Mouse (Mus musculus): ENCODE data around the gene Slc35f2. TPM values are rescaled to one million over a fixed set of nuclear protein-coding genes. Genes with fewer than 3 reads are reported as not detected.

The Slc35f2 gene
- total and polyA plus RNA-seq, 3 experiments, result 0.33 TPM; not detected in 2

DNA sequence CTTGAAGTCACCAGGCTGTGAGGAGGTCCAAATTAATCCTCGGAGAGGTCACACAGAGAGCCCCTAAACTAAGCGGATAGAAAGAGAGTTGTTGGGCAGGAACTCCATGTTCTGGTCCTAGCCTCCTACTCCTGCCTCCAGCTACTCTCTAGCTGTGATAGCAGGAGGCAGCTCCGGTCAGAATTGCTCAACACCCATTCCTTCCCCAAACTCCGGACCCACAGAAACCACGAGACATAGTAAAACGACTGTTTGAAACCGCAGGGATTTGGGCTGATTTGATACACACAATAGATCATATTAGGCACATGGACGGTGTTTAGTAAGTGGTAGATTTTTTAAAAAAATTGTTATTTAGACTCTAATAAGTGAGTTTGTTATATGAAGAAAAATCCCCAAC is 6.6 kb upstream of the Slc35f2 start:
- DNase-seq (ENCODE audit: low spot score), result no peak

DNA sequence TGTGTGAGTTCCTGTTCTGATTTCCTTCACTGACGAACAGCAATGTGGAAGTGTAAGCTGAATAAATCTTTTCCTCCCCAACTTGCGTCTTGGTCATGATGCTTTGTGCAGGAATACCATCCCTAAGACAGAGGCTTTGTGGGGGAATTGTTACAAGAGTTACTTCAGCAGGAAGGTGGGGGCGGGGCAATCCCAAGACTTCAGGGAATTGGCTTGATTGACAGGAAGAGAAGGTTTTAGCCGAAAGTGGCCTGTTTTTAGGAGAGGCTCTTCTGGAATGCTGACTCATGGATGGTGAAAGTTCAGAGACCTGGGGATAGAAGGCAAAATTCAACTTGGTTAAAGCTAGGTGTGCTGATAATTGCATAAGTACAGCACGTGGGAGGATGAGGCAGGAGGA is 2.9 kb upstream of the Slc35f2 start:
- Histone ChIP-seq H3K4me1 (ENCODE audit: insufficient read depth, low read depth, low read length) (no peaks in the 10 kb centered on the region), H3K36me3 (replicated peaks) (no peaks in the 10 kb centered on the region), H3K27me3 (ENCODE audit: insufficient read depth, low read length) (peaks cover 18% of the 10 kb centered on the region), H3K4me3 (ENCODE audit: low read depth, low read length) (no peak overlapping the region), H3K9me3 (replicated peaks) (no peaks in the 10 kb centered on the region)
- ATAC-seq (ENCODE audit: extremely low read depth, insufficient number of reproducible peaks, low FRiP score, poor library complexity, severe bottlenecking), result no peak
- DNase-seq (ENCODE audit: low spot score), result no peak
- TF ChIP-seq GATA2 (IDR thresholded peaks at IDR 0.05; ENCODE audit: borderline replicate concordance, low read depth, low read length) (no peak), POLR2AphosphoS5 (IDR thresholded peaks at IDR 0.05; ENCODE audit: insufficient replicate concordance, low read depth, low read length) (no peak), GATA1 (IDR thresholded peaks at IDR 0.05; ENCODE audit: borderline replicate concordance, low read length) (no peak), CTCF (IDR thresholded peaks at IDR 0.05; ENCODE audit: low read depth, low read length) (no peak), TAL1 (conservative IDR thresholded peaks at IDR 0.05; ENCODE audit: low read depth, low read length) (no peak)

More for the DNA sequence above, 6.6 kb upstream of the Slc35f2 start:
- no peaks in the 10 kb centered on the region for H3K4me1 ChIP-seq (ENCODE audit: insufficient read depth, low read depth, low read length)
- H3K27me3 ChIP-seq (ENCODE audit: insufficient read depth, low read length), result no peaks in the 10 kb centered on the region
- H3K9me3 ChIP-seq (replicated peaks), result no peaks in the 10 kb centered on the region
- no peak for ATAC-seq (ENCODE audit: extremely low read depth, insufficient number of reproducible peaks, low FRiP score, poor library complexity, severe bottlenecking)
- no peak overlapping the region for H3K4me3 ChIP-seq (ENCODE audit: low read depth, low read length)
- TF ChIP-seq GATA1 (IDR thresholded peaks at IDR 0.05; ENCODE audit: borderline replicate concordance, low read length) (no peak), GATA2 (IDR thresholded peaks at IDR 0.05; ENCODE audit: borderline replicate concordance, low read depth, low read length) (no peak), CTCF (IDR thresholded peaks at IDR 0.05; ENCODE audit: low read depth, low read length) (no peak), TAL1 (conservative IDR thresholded peaks at IDR 0.05; ENCODE audit: low read depth, low read length) (no peak), POLR2AphosphoS5 (IDR thresholded peaks at IDR 0.05; ENCODE audit: insufficient replicate concordance, low read depth, low read length) (no peak)
- H3K36me3 ChIP-seq (replicated peaks), result no peaks in the 10 kb centered on the region

DNA sequence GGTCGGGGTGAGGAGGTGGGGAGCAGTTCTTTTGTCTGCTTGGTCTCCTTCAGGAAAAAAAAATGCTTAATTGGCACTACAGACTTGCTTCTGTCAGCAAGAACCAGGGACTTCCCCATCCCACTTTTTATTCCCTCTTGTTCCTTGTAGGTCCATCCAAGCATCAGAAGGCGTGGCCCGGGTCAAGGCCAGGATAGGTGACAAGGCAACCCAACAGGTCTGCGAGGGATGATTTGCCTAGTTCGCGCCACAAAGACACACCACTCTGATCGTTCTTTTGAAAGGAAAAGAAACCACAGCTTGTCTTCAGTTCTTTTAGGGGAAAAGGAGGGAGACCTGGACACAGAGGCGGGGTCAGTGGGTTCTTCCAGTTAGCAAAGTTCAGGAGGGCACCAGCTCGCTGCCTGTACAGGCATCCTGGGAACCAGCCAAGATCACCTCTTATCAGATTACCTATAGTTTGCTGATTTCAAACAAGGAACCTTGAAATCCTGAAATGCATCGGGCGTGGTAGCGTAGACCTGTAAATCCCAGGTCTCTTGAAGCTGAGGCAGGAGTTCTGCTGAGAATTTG is 481 bp upstream of the Slc35f2 start:
- Histone ChIP-seq H3K27me3 (ENCODE audit: insufficient read depth, low read length) (peaks cover 18% of the 10 kb centered on the region), H3K4me1 (ENCODE audit: insufficient read depth, low read depth, low read length) (no peaks in the 10 kb centered on the region), H3K4me3 (ENCODE audit: low read depth, low read length) (no peak overlapping the region), H3K9me3 (replicated peaks) (no peaks in the 10 kb centered on the region), H3K36me3 (replicated peaks) (no peaks in the 10 kb centered on the region)
- DNase-seq (ENCODE audit: low spot score), result no peak
- no peak for ATAC-seq (ENCODE audit: extremely low read depth, insufficient number of reproducible peaks, low FRiP score, poor library complexity, severe bottlenecking)
- TF ChIP-seq GATA2 (IDR thresholded peaks at IDR 0.05; ENCODE audit: borderline replicate concordance, low read depth, low read length) (no peak), POLR2AphosphoS5 (IDR thresholded peaks at IDR 0.05; ENCODE audit: insufficient replicate concordance, low read depth, low read length) (no peak), TAL1 (conservative IDR thresholded peaks at IDR 0.05; ENCODE audit: low read depth, low read length) (no peak), CTCF (IDR thresholded peaks at IDR 0.05; ENCODE audit: low read depth, low read length) (no peak)

DNA sequence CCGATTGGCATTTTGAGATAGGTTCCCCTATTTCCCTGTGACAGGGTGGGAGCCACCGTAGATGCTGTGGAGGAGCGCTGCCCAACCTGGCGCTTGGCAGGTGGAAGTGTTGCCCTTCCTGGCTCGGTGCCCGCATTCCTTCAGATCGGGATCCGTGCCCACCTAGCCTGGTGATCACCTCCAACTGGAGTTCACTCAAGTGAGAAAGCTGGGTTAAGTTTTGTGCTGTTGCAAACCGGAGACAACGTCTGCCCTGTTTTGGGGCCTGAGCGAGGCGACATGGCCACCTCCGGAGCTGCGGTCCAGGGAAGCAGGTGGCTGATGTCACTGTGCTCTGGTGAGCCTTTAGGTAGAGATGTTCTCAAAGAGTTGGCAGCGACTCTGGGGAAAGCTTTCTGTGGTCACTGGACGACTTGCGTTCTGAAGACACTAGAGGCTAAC is 803 bp downstream of the Slc35f2 start:
- DNase-seq (ENCODE audit: low spot score) (no peak), ATAC-seq (ENCODE audit: extremely low read depth, insufficient number of reproducible peaks, low FRiP score, poor library complexity, severe bottlenecking) (no peak)
- no peaks in the 10 kb centered on the region for H3K4me1 ChIP-seq (ENCODE audit: insufficient read depth, low read depth, low read length)
- no peaks in the 10 kb centered on the region for H3K36me3 ChIP-seq (replicated peaks)
- H3K27me3 ChIP-seq (ENCODE audit: insufficient read depth, low read length), result peaks cover 18% of the 10 kb centered on the region
- no peak overlapping the region for H3K4me3 ChIP-seq (ENCODE audit: low read depth, low read length)
- no peaks in the 10 kb centered on the region for H3K9me3 ChIP-seq (replicated peaks)
- TF ChIP-seq POLR2AphosphoS5 (IDR thresholded peaks at IDR 0.05; ENCODE audit: insufficient replicate concordance, low read depth, low read length), result no peak
- no peak for TF ChIP-seq CTCF (IDR thresholded peaks at IDR 0.05; ENCODE audit: low read depth, low read length)
- TF ChIP-seq GATA2 (IDR thresholded peaks at IDR 0.05; ENCODE audit: borderline replicate concordance, low read depth, low read length), result no peak
- no peak for TF ChIP-seq TAL1 (conservative IDR thresholded peaks at IDR 0.05; ENCODE audit: low read depth, low read length)
- no peak for TF ChIP-seq GATA1 (IDR thresholded peaks at IDR 0.05; ENCODE audit: borderline replicate concordance, low read length)

DNA sequence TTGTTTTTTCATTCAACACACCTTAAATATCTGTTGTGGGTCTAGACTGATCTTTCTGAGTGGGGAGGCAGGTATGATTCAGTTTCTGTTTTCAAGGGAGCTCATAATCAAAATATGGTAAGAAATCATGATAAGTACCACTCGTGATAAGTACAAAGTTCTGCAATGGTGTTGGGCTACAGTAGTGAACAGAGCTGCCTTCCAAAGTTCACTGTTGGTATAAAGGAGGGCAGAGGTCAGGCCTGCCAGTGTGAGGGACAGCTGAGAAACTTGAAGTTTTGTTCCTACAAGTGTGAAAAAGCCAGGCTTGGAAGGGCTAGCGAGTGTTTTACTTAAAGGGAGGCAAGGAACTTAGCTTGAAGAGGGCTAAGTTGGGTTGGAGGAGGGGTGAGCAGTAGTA is 4.2 kb downstream of the Slc35f2 start:
- DNase-seq (ENCODE audit: low spot score), result no peak
- Histone ChIP-seq H3K9me3 (replicated peaks) (no peaks in the 10 kb centered on the region), H3K4me1 (ENCODE audit: insufficient read depth, low read depth, low read length) (no peaks in the 10 kb centered on the region), H3K36me3 (replicated peaks) (no peaks in the 10 kb centered on the region), H3K27me3 (ENCODE audit: insufficient read depth, low read length) (peaks cover 18% of the 10 kb centered on the region), H3K4me3 (ENCODE audit: low read depth, low read length) (no peak overlapping the region)
- TF ChIP-seq GATA1 (IDR thresholded peaks at IDR 0.05; ENCODE audit: borderline replicate concordance, low read length) (no peak), TAL1 (conservative IDR thresholded peaks at IDR 0.05; ENCODE audit: low read depth, low read length) (no peak), POLR2AphosphoS5 (IDR thresholded peaks at IDR 0.05; ENCODE audit: insufficient replicate concordance, low read depth, low read length) (no peak), GATA2 (IDR thresholded peaks at IDR 0.05; ENCODE audit: borderline replicate concordance, low read depth, low read length) (no peak), CTCF (IDR thresholded peaks at IDR 0.05; ENCODE audit: low read depth, low read length) (no peak)
- ATAC-seq (ENCODE audit: extremely low read depth, insufficient number of reproducible peaks, low FRiP score, poor library complexity, severe bottlenecking), result no peak

DNA sequence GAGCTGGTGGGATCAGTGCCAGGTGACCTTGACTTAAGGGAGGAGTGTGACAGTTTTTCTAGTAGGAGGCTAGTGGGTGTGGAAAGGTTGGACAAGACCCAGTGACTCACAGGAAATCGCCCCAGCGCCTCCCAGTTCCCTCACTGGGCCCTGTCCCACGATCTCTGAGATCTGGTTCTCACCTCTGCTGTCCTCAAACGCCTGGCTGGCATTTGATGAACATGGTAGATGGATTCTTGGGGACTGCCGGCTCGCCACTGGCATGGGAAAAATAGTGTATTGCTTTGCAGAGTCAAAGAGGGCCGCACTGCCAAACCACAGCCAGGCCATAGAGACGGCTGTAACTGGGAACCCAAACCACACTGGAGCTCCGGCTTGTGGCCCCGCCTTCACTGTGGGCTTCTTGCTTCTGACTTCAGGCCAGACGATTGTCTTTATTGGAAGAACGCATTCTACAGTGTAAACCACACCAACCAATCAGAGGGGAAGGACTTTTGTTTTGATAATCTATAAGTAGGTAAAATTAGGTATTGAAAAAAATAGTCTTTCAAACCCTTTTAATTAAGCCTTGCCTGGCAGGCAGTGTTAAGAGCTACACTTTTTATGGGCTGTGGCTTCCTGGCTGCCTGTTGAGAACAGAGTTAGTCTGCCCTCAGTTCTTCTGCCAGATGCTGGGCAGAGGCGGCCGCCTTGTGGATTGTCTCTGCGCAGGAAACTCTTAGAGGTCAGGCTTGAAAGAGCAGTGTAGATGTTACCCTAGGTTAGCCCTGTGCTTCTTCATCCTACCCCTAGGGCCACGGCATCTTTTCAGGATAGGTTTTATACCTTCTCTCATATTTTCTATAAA is 15.4 kb downstream of the Slc35f2 start:
- Histone ChIP-seq H3K36me3 (replicated peaks) (no peaks in the 10 kb centered on the region), H3K27me3 (ENCODE audit: insufficient read depth, low read length) (no peaks in the 10 kb centered on the region), H3K4me3 (ENCODE audit: low read depth, low read length) (no peak overlapping the region), H3K9me3 (replicated peaks) (no peaks in the 10 kb centered on the region), H3K4me1 (ENCODE audit: insufficient read depth, low read depth, low read length) (no peaks in the 10 kb centered on the region)
- TF ChIP-seq TAL1 (conservative IDR thresholded peaks at IDR 0.05; ENCODE audit: low read depth, low read length) (no peak), GATA2 (IDR thresholded peaks at IDR 0.05; ENCODE audit: borderline replicate concordance, low read depth, low read length) (no peak), POLR2AphosphoS5 (IDR thresholded peaks at IDR 0.05; ENCODE audit: insufficient replicate concordance, low read depth, low read length) (no peak), CTCF (IDR thresholded peaks at IDR 0.05; ENCODE audit: low read depth, low read length) (no peak), GATA1 (IDR thresholded peaks at IDR 0.05; ENCODE audit: borderline replicate concordance, low read length) (no peak)
- DNase-seq (ENCODE audit: low spot score), result no peak
- no peak for ATAC-seq (ENCODE audit: extremely low read depth, insufficient number of reproducible peaks, low FRiP score, poor library complexity, severe bottlenecking)
